Mouse (Mus musculus) small intestine, adult 2 months (tissue): ENCODE measurements at regions not wholly inside any gene's neighbourhood (a gene's known extent, or its start where the extent isn't known, plus 50 kb on each side); places are given as distances from the start of the nearest gene placed in this dataset.
"Not testable (repeated sequence)": the region's sequence is repeated elsewhere in the genome, so short reads cannot be mapped to it uniquely, and the experiment has no call there.

Source experiments
- CTCF ChIP-seq: fragments of 200-500 bp; IDR thresholded peaks from 2 replicates; pipeline ENCODE4 v1.5.1; 2012; ENCODE audit warnings: low read depth, mild to moderate bottlenecking, control low read depth, inconsistent platforms, low read length, moderate library complexity, mixed read lengths; ENCODE audit not compliant: insufficient replicate concordance, insufficient read length; ENCODE audit errors: extremely low read depth
- POLR2A ChIP-seq: fragments of 200-500 bp; IDR thresholded peaks from 2 replicates; pipeline ENCODE4 v1.6.1; 2012; ENCODE audit warnings: low read depth, mild to moderate bottlenecking, control low read depth, inconsistent platforms, low read length, moderate library complexity

- TF ChIP-seq POLR2A, CTCF: not testable (repeated sequence)
These were observed 546.5 kb upstream of the Olfr1507 start for GRCm38 (mm10) chr14:53042016-53042415.
